Mouse (Mus musculus) erythroblast, embryonic 14.5 days (primary cell): ENCODE data around the gene Klhl32.
"Not testable (repeated sequence)": the region's sequence is repeated elsewhere in the genome, so short reads cannot be mapped to it uniquely, and the experiment has no call there.

Experiments used
- GATA1 ChIP-seq: IDR thresholded peaks from 2 replicates; pipeline ENCODE4 v1.6.1; 2012; ENCODE audit warnings: low read length, inconsistent platforms, mixed read lengths
- TAL1 ChIP-seq: IDR thresholded peaks from 3 replicates; pipeline ENCODE4 v1.6.1; 2012; ENCODE audit warnings: low read length, inconsistent platforms, mixed read lengths

- not testable (repeated sequence) for TF ChIP-seq TAL1, GATA1
These were observed 41.4 kb upstream of the Klhl32 start for GRCm38 (mm10) chr4:24892293-24892692.
